Mouse (Mus musculus): ENCODE results near the gene Frmd4b. TPM values are rescaled to one million over a fixed set of nuclear protein-coding genes. Genes with fewer than 3 reads are reported as not detected.

The Frmd4b gene
- polyA plus RNA-seq, 1 experiment from 2014 or later, result 13.9 TPM

- H3K4me3 ChIP-seq, result no peak overlapping the region
- H3K4me1 ChIP-seq, result no peaks in the 10 kb centered on the region
- ATAC-seq (ENCODE audit: insufficient number of reproducible peaks, low FRiP score, low TSS enrichment, low read depth), result no peak
- H3K27ac ChIP-seq, result peak overlapping the region; percentile 24; the same call in 1 of the 2 replicates
- H3K9ac ChIP-seq, result no peak overlapping the region
- H3K4me2 ChIP-seq, result no peak overlapping the region
- H3K36me3 ChIP-seq, result no peaks in the 10 kb centered on the region
- H3K27me3 ChIP-seq, result peaks cover 6% of the 10 kb centered on the region; the same call in 1 of the 2 replicates
- WGBS, result 56% methylated on average over 5 of the region's 5 CpGs
- H3K9me3 ChIP-seq, result no peaks in the 10 kb centered on the region
Measured at GRCm38 (mm10) chr6:97252086-97252485, 365.3 kb downstream of the Frmd4b start.

GRCm38 (mm10) chr6:97250966-97251365 lies 366.4 kb downstream of the Frmd4b start:
- Histone ChIP-seq H3K9me3 (no peaks in the 10 kb centered on the region), H3K27me3 (peaks cover 11% of the 10 kb centered on the region; the same call in 1 of the 2 replicates), H3K4me1 (no peaks in the 10 kb centered on the region), H3K4me3 (no peak overlapping the region), H3K36me3 (no peaks in the 10 kb centered on the region), H3K4me2 (no peak overlapping the region), H3K9ac (no peak overlapping the region), H3K27ac (no peak overlapping the region)
- ATAC-seq (ENCODE audit: insufficient number of reproducible peaks, low FRiP score, low TSS enrichment, low read depth), result no peak
- 45% methylated on average over 6 of the region's 6 CpGs for WGBS

GRCm38 (mm10) chr6:97245200-97245599 lies 372.1 kb downstream of the Frmd4b start:
- H3K4me2 ChIP-seq, result no peak overlapping the region
- H3K9me3 ChIP-seq, result no peaks in the 10 kb centered on the region
- H3K36me3 ChIP-seq, result no peaks in the 10 kb centered on the region
- no peak overlapping the region for H3K4me3 ChIP-seq
- H3K9ac ChIP-seq, result no peak overlapping the region
- H3K27me3 ChIP-seq, result peaks cover 13% of the 10 kb centered on the region; the same call in 1 of the 2 replicates
- no peak overlapping the region for H3K27ac ChIP-seq
- ATAC-seq (ENCODE audit: insufficient number of reproducible peaks, low FRiP score, low TSS enrichment, low read depth), result no peak
- H3K4me1 ChIP-seq, result no peaks in the 10 kb centered on the region

GRCm38 (mm10) chr6:97242522-97242921 lies 374.8 kb downstream of the Frmd4b start:
- Histone ChIP-seq H3K9ac (no peak overlapping the region), H3K4me2 (no peak overlapping the region), H3K9me3 (no peaks in the 10 kb centered on the region), H3K27me3 (peaks cover 37% of the 10 kb centered on the region), H3K27ac (no peak overlapping the region), H3K36me3 (no peaks in the 10 kb centered on the region), H3K4me1 (no peaks in the 10 kb centered on the region), H3K4me3 (no peak overlapping the region)
- ATAC-seq (ENCODE audit: insufficient number of reproducible peaks, low FRiP score, low TSS enrichment, low read depth), result no peak
- WGBS, result 84% methylated on average over 4 of the region's 4 CpGs

GRCm38 (mm10) chr6:97240092-97240491 lies 377.2 kb downstream of the Frmd4b start:
- 74% methylated on average over 5 of the region's 5 CpGs for WGBS
- H3K27me3 ChIP-seq, result peaks cover 33% of the 10 kb centered on the region
- no peaks in the 10 kb centered on the region for H3K4me1 ChIP-seq
- H3K9ac ChIP-seq, result no peak overlapping the region
- no peaks in the 10 kb centered on the region for H3K36me3 ChIP-seq
- H3K9me3 ChIP-seq, result 0 out of 2 replicates have a peak, but pooled peaks cover under 1% of the 10 kb centered on the region
- 0 out of 2 replicates have a peak, but pooled peaks have one; percentile 40 for ATAC-seq (ENCODE audit: insufficient number of reproducible peaks, low FRiP score, low TSS enrichment, low read depth)
- H3K4me3 ChIP-seq, result no peak overlapping the region
- no peak overlapping the region for H3K4me2 ChIP-seq
- H3K27ac ChIP-seq, result no peak overlapping the region

GRCm38 (mm10) chr6:97239360-97239759 lies 378.0 kb downstream of the Frmd4b start:
- Histone ChIP-seq H3K27me3 (peaks cover 40% of the 10 kb centered on the region), H3K36me3 (no peaks in the 10 kb centered on the region), H3K9ac (no peak overlapping the region), H3K4me2 (no peak overlapping the region), H3K4me3 (no peak overlapping the region), H3K9me3 (0 out of 2 replicates have a peak, but pooled peaks cover 3% of the 10 kb centered on the region), H3K27ac (no peak overlapping the region), H3K4me1 (no peaks in the 10 kb centered on the region)
- ATAC-seq (ENCODE audit: insufficient number of reproducible peaks, low FRiP score, low TSS enrichment, low read depth), result no peak
- 86% methylated on average over 6 of the region's 6 CpGs for WGBS

Other genes starting within 250 kb of the Frmd4b start
- 2.9 and 3.7 TPM in 2 replicates for gene Mitf, start 189.5 kb upstream of the Frmd4b start, polyA plus RNA-seq (2015; fragmentation: Nextera tagmentation; extraction: Ambion mirVana)

All from limb, embryonic 15.5 days (tissue).